Mouse (Mus musculus): ENCODE measurements at regions not wholly inside any gene's neighbourhood (a gene's known extent, or its start where the extent isn't known, plus 50 kb on each side); places are given as distances from the start of the nearest gene placed in this dataset.

- TF ChIP-seq CTCF (IDR thresholded peaks at IDR 0.05) (no peak), POLR2A (IDR thresholded peaks at IDR 0.05; ENCODE audit: insufficient read depth, low read depth, low read length) (no peak), EP300 (IDR thresholded peaks at IDR 0.05; ENCODE audit: insufficient read depth, low read depth, low read length) (no peak)
Observed at GRCm38 (mm10) chr3:54487346-54487745, 126.4 kb downstream of the Postn start.
